Mouse (Mus musculus) kidney, adult 8-10 months (tissue): ENCODE data around the gene Prkcq.

Source experiments
- DNase-seq, 2 experiments: peaks; one replicate each; pipeline ENCODE4 v3.0.0; 2022

Prkcq gene

GRCm38 (mm10) chr2:11225485-11225876 is 53.6 kb downstream of the Prkcq start:
- no peak for DNase-seq

GRCm38 (mm10) chr2:11226555-11226954 is 54.6 kb downstream of the Prkcq start:
- no peak for DNase-seq

- no peak for DNase-seq
These were observed 57.2 kb downstream of the Prkcq start for GRCm38 (mm10) chr2:11229126-11229525.

GRCm38 (mm10) chr2:11231118-11231517 is 59.2 kb downstream of the Prkcq start:
- DNase-seq = no peak

- DNase-seq = no peak
These were observed 60.1 kb downstream of the Prkcq start for GRCm38 (mm10) chr2:11231988-11232387.

- DNase-seq = no peak
These were observed 66.3 kb downstream of the Prkcq start for GRCm38 (mm10) chr2:11238254-11238653.

- DNase-seq = peak in 1 of 2 experiments; percentile 22
These were observed 67.6 kb downstream of the Prkcq start for GRCm38 (mm10) chr2:11239523-11239922.

GRCm38 (mm10) chr2:11245926-11246325 is 74.0 kb downstream of the Prkcq start:
- DNase-seq = no peak

GRCm38 (mm10) chr2:11253945-11254344 is 82.0 kb downstream of the Prkcq start:
- peak; percentile 27 to 72 for DNase-seq

- no peak for DNase-seq
These were observed 82.5 kb downstream of the Prkcq start for GRCm38 (mm10) chr2:11254446-11254845.

GRCm38 (mm10) chr2:11257260-11257850 is 85.4 kb downstream of the Prkcq start:
- peak; percentile 59 to 76 for DNase-seq

- DNase-seq = no peak
These were observed 86.3 kb downstream of the Prkcq start for GRCm38 (mm10) chr2:11258181-11258580.

- DNase-seq = no peak
These were observed 87.5 kb downstream of the Prkcq start for GRCm38 (mm10) chr2:11259361-11259760.

- peak; percentile 21 to 49 for DNase-seq
These were observed 92.9 kb downstream of the Prkcq start for GRCm38 (mm10) chr2:11264836-11265235.

- peak in 1 of 2 experiments; percentile 31 for DNase-seq
These were observed 93.5 kb downstream of the Prkcq start for GRCm38 (mm10) chr2:11265455-11265854.

GRCm38 (mm10) chr2:11266294-11266693 is 94.4 kb downstream of the Prkcq start:
- DNase-seq = peak in 1 of 2 experiments; percentile 42

GRCm38 (mm10) chr2:11278965-11279364 is 107.1 kb downstream of the Prkcq start:
- DNase-seq = no peak

GRCm38 (mm10) chr2:11280247-11280646 is 108.3 kb downstream of the Prkcq start:
- DNase-seq = no peak

- no peak for DNase-seq
These were observed 116.1 kb downstream of the Prkcq start for GRCm38 (mm10) chr2:11287834-11288530.

- DNase-seq = peak; percentile 63 to 83
These were observed 116.6 kb downstream of the Prkcq start for GRCm38 (mm10) chr2:11288531-11288846.

- DNase-seq = no peak
These were observed 119.0 kb downstream of the Prkcq start for GRCm38 (mm10) chr2:11290931-11291330.

GRCm38 (mm10) chr2:11291570-11292405 is 119.9 kb downstream of the Prkcq start:
- no peak for DNase-seq

- no peak for DNase-seq
These were observed 121.2 kb downstream of the Prkcq start for GRCm38 (mm10) chr2:11293144-11293543.

- no peak for DNase-seq
These were observed 122.8 kb downstream of the Prkcq start for GRCm38 (mm10) chr2:11294643-11295191.
